Mouse (Mus musculus): ENCODE results near the gene 4933405O20Rik. TPM values are rescaled to one million over a fixed set of nuclear protein-coding genes. Genes with fewer than 3 reads are reported as not detected.
A peak's percentile ranks its signal among the peaks of the same experiment; 100 is the strongest.

Gene 4933405O20Rik
- not detected in 2 replicates for polyA plus RNA-seq (2014; fragmentation: Nextera tagmentation; extraction: Ambion mirVana)

- Histone ChIP-seq H3K27me3 (ENCODE audit: control insufficient read depth, insufficient read depth, low read length) (no peaks in the 10 kb centered on the region), H3K4me3 (ENCODE audit: low read depth, low read length) (no peak within 1 kb of the TSS), H3K9ac (ENCODE audit: low read length) (no peak within 1 kb of the TSS), H3K9me3 (ENCODE audit: control insufficient read depth, low read length) (no peaks in the 10 kb centered on the region), H3K4me1 (ENCODE audit: control insufficient read depth, insufficient read depth, low read length) (no peaks in the 10 kb centered on the region), H3K36me3 (ENCODE audit: control insufficient read depth, insufficient read depth, low read length) (no peaks in the 10 kb centered on the region), H3K27ac (ENCODE audit: low read depth, low read length) (no peak within 1 kb of the TSS), H3K4me2 (no peak within 1 kb of the TSS)
- DNase-seq (ENCODE audit: low spot score, missing footprints), result no peak
- 79% methylated on average over 3 of the region's 3 CpGs for WGBS
- no peak for ATAC-seq (ENCODE audit: low FRiP score)
These were observed at the start of gene 4933405O20Rik for GRCm38 (mm10) chr7:50598890-50599289. Gene 4933405O20Rik, plus strand, starts transcription at chr7:50599190.

- Histone ChIP-seq H3K9me3 (ENCODE audit: control insufficient read depth, low read length) (no peaks in the 10 kb centered on the region), H3K36me3 (ENCODE audit: control insufficient read depth, insufficient read depth, low read length) (no peaks in the 10 kb centered on the region), H3K4me1 (ENCODE audit: control insufficient read depth, insufficient read depth, low read length) (no peaks in the 10 kb centered on the region), H3K27ac (ENCODE audit: low read depth, low read length) (no peak overlapping the region), H3K9ac (ENCODE audit: low read length) (no peak overlapping the region), H3K4me2 (no peak overlapping the region), H3K4me3 (ENCODE audit: low read depth, low read length) (no peak overlapping the region), H3K27me3 (ENCODE audit: control insufficient read depth, insufficient read depth, low read length) (no peaks in the 10 kb centered on the region)
- ATAC-seq (ENCODE audit: low FRiP score), result no peak
- 67% methylated on average over 3 of the region's 3 CpGs for WGBS
- DNase-seq (ENCODE audit: low spot score, missing footprints), result no peak
These were observed 49.4 kb upstream of the 4933405O20Rik start for GRCm38 (mm10) chr7:50549572-50549971.

- ATAC-seq (ENCODE audit: low FRiP score) (no peak), DNase-seq (ENCODE audit: low spot score, missing footprints) (no peak)
- H3K36me3 ChIP-seq (ENCODE audit: control insufficient read depth, insufficient read depth, low read length), result no peaks in the 10 kb centered on the region
- WGBS, result 58% methylated on average over 4 of the region's 4 CpGs
- no peaks in the 10 kb centered on the region for H3K4me1 ChIP-seq (ENCODE audit: control insufficient read depth, insufficient read depth, low read length)
- H3K27ac ChIP-seq (ENCODE audit: low read depth, low read length), result no peak overlapping the region
- no peak overlapping the region for H3K4me3 ChIP-seq (ENCODE audit: low read depth, low read length)
- no peak overlapping the region for H3K9ac ChIP-seq (ENCODE audit: low read length)
- no peaks in the 10 kb centered on the region for H3K9me3 ChIP-seq (ENCODE audit: control insufficient read depth, low read length)
- H3K27me3 ChIP-seq (ENCODE audit: control insufficient read depth, insufficient read depth, low read length), result no peaks in the 10 kb centered on the region
- no peak overlapping the region for H3K4me2 ChIP-seq
These were observed 47.6 kb upstream of the 4933405O20Rik start for GRCm38 (mm10) chr7:50551426-50551825.

- Histone ChIP-seq H3K9me3 (ENCODE audit: control insufficient read depth, low read length) (no peaks in the 10 kb centered on the region), H3K9ac (ENCODE audit: low read length) (no peak overlapping the region), H3K27me3 (ENCODE audit: control insufficient read depth, insufficient read depth, low read length) (no peaks in the 10 kb centered on the region), H3K36me3 (ENCODE audit: control insufficient read depth, insufficient read depth, low read length) (no peaks in the 10 kb centered on the region), H3K4me1 (ENCODE audit: control insufficient read depth, insufficient read depth, low read length) (peaks cover 2% of the 10 kb centered on the region; the same call in 1 of the 2 replicates), H3K27ac (ENCODE audit: low read depth, low read length) (no peak overlapping the region), H3K4me2 (no peak overlapping the region), H3K4me3 (ENCODE audit: low read depth, low read length) (no peak overlapping the region)
- ATAC-seq (ENCODE audit: low FRiP score), result no peak
- WGBS, result 89% methylated on average over 3 of the region's 3 CpGs
- no peak for DNase-seq (ENCODE audit: low spot score, missing footprints)
These were observed 36.3 kb upstream of the 4933405O20Rik start for GRCm38 (mm10) chr7:50562708-50563107.

GRCm38 (mm10) chr7:50573841-50574240 lies 25.1 kb upstream of the 4933405O20Rik start:
- Histone ChIP-seq H3K4me1 (ENCODE audit: control insufficient read depth, insufficient read depth, low read length) (no peaks in the 10 kb centered on the region), H3K27me3 (ENCODE audit: control insufficient read depth, insufficient read depth, low read length) (no peaks in the 10 kb centered on the region), H3K9me3 (ENCODE audit: control insufficient read depth, low read length) (no peaks in the 10 kb centered on the region), H3K4me2 (no peak overlapping the region), H3K9ac (ENCODE audit: low read length) (no peak overlapping the region), H3K4me3 (ENCODE audit: low read depth, low read length) (no peak overlapping the region), H3K27ac (ENCODE audit: low read depth, low read length) (no peak overlapping the region), H3K36me3 (ENCODE audit: control insufficient read depth, insufficient read depth, low read length) (no peaks in the 10 kb centered on the region)
- 77% methylated on average over 7 of the region's 7 CpGs for WGBS
- DNase-seq (ENCODE audit: low spot score, missing footprints), result no peak
- ATAC-seq (ENCODE audit: low FRiP score), result no peak

- DNase-seq (ENCODE audit: low spot score, missing footprints), result peak; percentile 82
These were observed 10.2 kb upstream of the 4933405O20Rik start for GRCm38 (mm10) chr7:50588642-50589424.

GRCm38 (mm10) chr7:50614101-50614500 lies 15.1 kb downstream of the 4933405O20Rik start:
- Histone ChIP-seq H3K4me3 (ENCODE audit: low read depth, low read length) (no peak overlapping the region), H3K36me3 (ENCODE audit: control insufficient read depth, insufficient read depth, low read length) (no peaks in the 10 kb centered on the region)
- 83% methylated on average over 2 of the region's 2 CpGs for WGBS

More at GRCm38 (mm10) chr7:50588642-50589424, 10.2 kb upstream of the 4933405O20Rik start:
- H3K27me3 ChIP-seq (ENCODE audit: control insufficient read depth, insufficient read depth, low read length), result no peaks in the 10 kb centered on the region
- H3K4me2 ChIP-seq, result no peak overlapping the region
- no peak overlapping the region for H3K27ac ChIP-seq (ENCODE audit: low read depth, low read length)
- no peaks in the 10 kb centered on the region for H3K36me3 ChIP-seq (ENCODE audit: control insufficient read depth, insufficient read depth, low read length)
- peak; percentile 30; the same call in 1 of the 2 replicates for ATAC-seq (ENCODE audit: low FRiP score)
- H3K4me3 ChIP-seq (ENCODE audit: low read depth, low read length), result no peak overlapping the region
- no peaks in the 10 kb centered on the region for H3K4me1 ChIP-seq (ENCODE audit: control insufficient read depth, insufficient read depth, low read length)
- H3K9ac ChIP-seq (ENCODE audit: low read length), result no peak overlapping the region
- H3K9me3 ChIP-seq (ENCODE audit: control insufficient read depth, low read length), result no peaks in the 10 kb centered on the region
- 54% methylated on average over 8 of the region's 8 CpGs for WGBS

GRCm38 (mm10) chr7:50629186-50629585 lies 30.2 kb downstream of the 4933405O20Rik start:
- WGBS, result 72% methylated on average over 3 of the region's 3 CpGs
- Histone ChIP-seq H3K27me3 (ENCODE audit: control insufficient read depth, insufficient read depth, low read length) (no peaks in the 10 kb centered on the region), H3K4me1 (ENCODE audit: control insufficient read depth, insufficient read depth, low read length) (no peaks in the 10 kb centered on the region), H3K9ac (ENCODE audit: low read length) (no peak overlapping the region), H3K27ac (ENCODE audit: low read depth, low read length) (no peak overlapping the region), H3K4me3 (ENCODE audit: low read depth, low read length) (no peak overlapping the region), H3K9me3 (ENCODE audit: control insufficient read depth, low read length) (no peaks in the 10 kb centered on the region), H3K4me2 (no peak overlapping the region), H3K36me3 (ENCODE audit: control insufficient read depth, insufficient read depth, low read length) (no peaks in the 10 kb centered on the region)
- DNase-seq (ENCODE audit: low spot score, missing footprints) (no peak), ATAC-seq (ENCODE audit: low FRiP score) (no peak)

More at GRCm38 (mm10) chr7:50614101-50614500, 15.1 kb downstream of the 4933405O20Rik start:
- H3K27me3 ChIP-seq (ENCODE audit: control insufficient read depth, insufficient read depth, low read length), result no peaks in the 10 kb centered on the region
- no peaks in the 10 kb centered on the region for H3K9me3 ChIP-seq (ENCODE audit: control insufficient read depth, low read length)
- H3K4me1 ChIP-seq (ENCODE audit: control insufficient read depth, insufficient read depth, low read length), result no peaks in the 10 kb centered on the region
- ATAC-seq (ENCODE audit: low FRiP score), result no peak
- DNase-seq (ENCODE audit: low spot score, missing footprints), result no peak
- H3K27ac ChIP-seq (ENCODE audit: low read depth, low read length), result no peak overlapping the region
- H3K4me2 ChIP-seq, result no peak overlapping the region
- H3K9ac ChIP-seq (ENCODE audit: low read length), result no peak overlapping the region

GRCm38 (mm10) chr7:50633147-50633546 lies 34.2 kb downstream of the 4933405O20Rik start:
- H3K9me3 ChIP-seq (ENCODE audit: control insufficient read depth, low read length), result no peaks in the 10 kb centered on the region
- H3K27ac ChIP-seq (ENCODE audit: low read depth, low read length), result no peak overlapping the region
- no peaks in the 10 kb centered on the region for H3K4me1 ChIP-seq (ENCODE audit: control insufficient read depth, insufficient read depth, low read length)
- H3K4me2 ChIP-seq, result no peak overlapping the region
- no peak overlapping the region for H3K4me3 ChIP-seq (ENCODE audit: low read depth, low read length)
- DNase-seq (ENCODE audit: low spot score, missing footprints) (no peak), ATAC-seq (ENCODE audit: low FRiP score) (peak; percentile 83)
- no peaks in the 10 kb centered on the region for H3K27me3 ChIP-seq (ENCODE audit: control insufficient read depth, insufficient read depth, low read length)
- no peaks in the 10 kb centered on the region for H3K36me3 ChIP-seq (ENCODE audit: control insufficient read depth, insufficient read depth, low read length)
- 44% methylated on average over 2 of the region's 2 CpGs for WGBS
- no peak overlapping the region for H3K9ac ChIP-seq (ENCODE audit: low read length)

Measured in midbrain, embryonic 11.5 days (tissue).